Mouse (Mus musculus): ENCODE data around the gene Hoxa5.

Hoxa5 gene

GRCm38 (mm10) chr6:52161336-52162092, 42.9 kb downstream of the Hoxa5 start:
- DNase-seq = no peak

- no peak for DNase-seq
These were observed 43.7 kb downstream of the Hoxa5 start for GRCm38 (mm10) chr6:52160511-52161335.

- no peak for DNase-seq
These were observed 44.4 kb downstream of the Hoxa5 start for GRCm38 (mm10) chr6:52159979-52160378.

GRCm38 (mm10) chr6:52159164-52159761, 45.1 kb downstream of the Hoxa5 start:
- DNase-seq = no peak

- peak; percentile 62 to 63 for DNase-seq
These were observed 45.9 kb downstream of the Hoxa5 start, which contains the start of gene Hoxa1 for GRCm38 (mm10) chr6:52158276-52159051. Gene Hoxa1, minus strand, starts transcription at chr6:52158317.

- no peak for DNase-seq
These were observed 46.7 kb downstream of the Hoxa5 start for GRCm38 (mm10) chr6:52157466-52158275.

GRCm38 (mm10) chr6:52156551-52157200, 47.7 kb downstream of the Hoxa5 start:
- DNase-seq = no peak

GRCm38 (mm10) chr6:52155471-52155870, 48.9 kb downstream of the Hoxa5 start:
- no peak for DNase-seq

- DNase-seq = no peak
These were observed 50.3 kb downstream of the Hoxa5 start for GRCm38 (mm10) chr6:52154044-52154443.

GRCm38 (mm10) chr6:52153270-52153669, 51.1 kb downstream of the Hoxa5 start:
- DNase-seq = no peak

- DNase-seq = no peak
These were observed 51.9 kb downstream of the Hoxa5 start for GRCm38 (mm10) chr6:52152226-52153193.

All from B cell, adult 2 months (primary cell).